Mouse (Mus musculus) brain, embryonic 14.5 days (tissue): ENCODE results near the gene Prune2.

Experiments used
- CTCF ChIP-seq: fragments of 200-500 bp; IDR thresholded peaks from 2 replicates; pipeline ENCODE4 v1.5.1; 2012; ENCODE audit warnings: inconsistent platforms, mild to moderate bottlenecking, moderate library complexity, borderline replicate concordance; ENCODE audit not compliant: insufficient read depth, insufficient read length; ENCODE audit errors: extremely low read depth
- POLR2A ChIP-seq: fragments of 200-500 bp; IDR thresholded peaks from 2 replicates; pipeline ENCODE4 v1.6.1; 2012; ENCODE audit warnings: mild to moderate bottlenecking, inconsistent platforms, borderline replicate concordance; ENCODE audit not compliant: poor library complexity, insufficient read depth, insufficient read length, severe bottlenecking; ENCODE audit errors: extremely low read depth

GRCm38 (mm10) chr19:17247352-17247925 lies 291.5 kb downstream of the Prune2 start:
- no peak for TF ChIP-seq CTCF
- no peak for TF ChIP-seq POLR2A
